Mouse (Mus musculus): Measurements from ENCODE around the gene Hoxa9.

The Hoxa9 gene

DNA sequence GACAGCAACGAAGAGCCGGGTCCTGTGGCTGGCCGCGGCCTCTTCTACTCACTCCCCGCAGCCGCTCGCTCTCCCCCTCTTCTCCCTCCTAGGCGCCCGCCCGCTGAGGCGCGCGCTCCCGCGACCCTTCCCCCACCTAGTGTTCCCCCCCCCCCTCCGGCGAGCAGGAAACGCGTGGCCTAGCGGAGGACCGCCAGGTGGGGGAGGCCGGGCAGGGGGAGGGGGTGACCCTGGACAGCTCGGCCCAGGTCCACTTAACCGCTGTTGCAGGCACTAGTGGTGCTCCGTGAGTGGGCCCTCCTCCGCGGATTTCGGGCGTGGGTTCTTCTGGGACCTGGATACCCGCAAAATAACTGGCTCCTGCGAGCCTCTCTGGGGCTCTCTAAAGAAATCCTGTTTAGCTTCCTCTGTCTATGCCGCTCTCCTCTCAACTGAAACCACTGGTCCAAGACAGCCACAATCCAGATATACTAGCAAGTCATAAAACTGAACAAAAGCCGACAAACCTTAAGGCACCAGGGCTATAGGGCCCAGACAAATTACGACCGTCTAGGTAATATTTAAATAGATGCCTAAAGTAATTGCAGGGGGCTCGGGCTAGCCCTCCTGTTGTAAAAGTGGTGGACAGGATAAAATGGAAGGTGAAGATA is at the start of gene Hoxa9:
Hoxa9 (minus strand) TSS at position 574 of the 650 bp plus-strand sequence.
- DNase-seq: peak; percentile 76

DNA sequence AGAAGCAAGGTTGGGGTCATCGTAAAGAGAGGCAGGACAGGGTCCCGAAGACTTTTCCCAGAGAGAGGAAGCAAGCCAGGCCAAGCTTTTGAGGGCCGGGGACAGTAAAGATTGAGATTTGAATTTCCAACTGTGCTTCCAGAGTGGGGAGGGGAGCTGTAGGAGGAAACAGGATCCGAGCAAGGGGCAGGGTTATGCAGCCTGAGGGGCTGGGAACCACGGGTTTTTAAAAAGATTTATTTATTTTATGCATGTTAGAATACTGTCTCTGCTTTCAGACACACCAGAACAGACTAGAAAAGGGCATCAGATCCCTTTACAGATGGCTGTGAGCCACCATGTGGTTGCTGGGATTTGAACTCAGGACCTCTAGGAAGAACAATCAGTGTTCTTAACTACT is 46.0 kb upstream of the Hoxa9 start:
- no peak for DNase-seq

DNA sequence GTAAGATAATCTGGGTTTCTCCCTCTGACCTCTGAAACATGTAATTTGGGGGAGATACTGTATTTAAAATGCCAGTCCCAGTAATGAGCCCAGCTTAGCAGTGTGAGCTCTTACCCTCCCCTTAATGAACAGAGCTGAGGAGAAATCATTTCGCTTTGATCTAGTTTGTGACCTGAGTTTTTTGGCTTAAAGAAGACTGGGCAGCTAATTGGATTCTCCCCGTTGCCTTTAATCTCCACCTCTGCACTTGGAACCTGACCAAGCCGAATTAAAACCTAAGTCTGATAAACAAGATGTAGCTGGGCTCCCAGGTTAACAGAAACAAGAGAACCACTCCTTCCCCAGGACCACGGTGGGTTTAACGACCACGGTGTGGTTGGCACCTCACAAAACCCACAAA is 45.5 kb upstream of the Hoxa9 start:
- DNase-seq: no peak

DNA sequence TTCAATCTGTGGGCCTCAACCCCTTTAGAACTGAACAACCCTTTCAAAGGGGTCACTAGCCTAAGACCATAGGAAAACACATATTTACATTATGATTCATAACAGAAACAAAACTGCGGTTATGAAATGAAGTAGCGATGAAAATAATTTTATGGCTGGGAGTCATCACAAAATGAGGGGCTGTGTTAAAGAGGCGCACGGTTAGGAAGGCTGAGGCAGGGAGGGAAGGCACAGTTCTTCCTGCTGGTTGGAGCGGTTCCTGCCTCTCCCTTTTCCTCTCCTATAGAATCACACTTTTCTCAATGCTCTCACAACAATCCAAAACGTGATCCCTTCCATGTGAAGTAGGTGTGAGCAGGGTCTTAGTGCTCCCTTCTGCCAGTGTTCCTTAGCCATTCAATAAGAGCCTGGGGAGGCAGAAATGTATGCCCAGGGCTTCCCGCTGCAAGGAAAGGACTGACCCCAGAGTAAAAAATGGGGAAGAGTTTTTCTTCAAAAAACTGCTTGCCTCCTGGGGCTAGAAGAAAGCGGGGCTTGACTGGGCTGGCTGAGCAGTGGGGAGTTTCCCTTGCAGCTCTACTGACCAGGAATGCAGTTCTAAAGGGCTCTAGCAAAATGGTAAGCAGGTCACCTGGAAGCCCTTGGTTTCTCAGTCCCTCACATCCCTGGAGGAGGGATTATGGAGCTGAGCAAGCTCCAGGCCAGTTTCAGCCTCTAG is 44.8 kb upstream of the Hoxa9 start:
- no peak for DNase-seq

DNA sequence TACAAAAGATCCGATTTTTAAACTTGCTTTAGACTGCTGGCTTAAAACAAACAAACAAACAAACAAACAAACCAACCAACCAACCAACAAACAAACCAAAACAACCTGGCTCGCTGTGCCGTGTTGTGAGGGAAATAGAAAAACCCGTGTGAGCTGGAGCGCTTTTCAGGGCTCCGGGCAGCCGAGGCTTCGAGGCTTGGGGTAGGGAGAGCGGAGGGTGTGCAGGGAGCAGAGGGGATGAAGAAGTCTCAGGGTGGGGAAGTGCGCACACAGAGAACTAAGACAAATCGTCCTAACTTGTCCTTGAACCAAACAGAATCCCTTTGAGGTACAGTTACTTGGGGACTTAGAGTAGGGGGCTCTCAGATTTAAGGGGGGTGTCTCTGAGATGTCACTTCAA is 43.7 kb upstream of the Hoxa9 start:
- no peak for DNase-seq

DNA sequence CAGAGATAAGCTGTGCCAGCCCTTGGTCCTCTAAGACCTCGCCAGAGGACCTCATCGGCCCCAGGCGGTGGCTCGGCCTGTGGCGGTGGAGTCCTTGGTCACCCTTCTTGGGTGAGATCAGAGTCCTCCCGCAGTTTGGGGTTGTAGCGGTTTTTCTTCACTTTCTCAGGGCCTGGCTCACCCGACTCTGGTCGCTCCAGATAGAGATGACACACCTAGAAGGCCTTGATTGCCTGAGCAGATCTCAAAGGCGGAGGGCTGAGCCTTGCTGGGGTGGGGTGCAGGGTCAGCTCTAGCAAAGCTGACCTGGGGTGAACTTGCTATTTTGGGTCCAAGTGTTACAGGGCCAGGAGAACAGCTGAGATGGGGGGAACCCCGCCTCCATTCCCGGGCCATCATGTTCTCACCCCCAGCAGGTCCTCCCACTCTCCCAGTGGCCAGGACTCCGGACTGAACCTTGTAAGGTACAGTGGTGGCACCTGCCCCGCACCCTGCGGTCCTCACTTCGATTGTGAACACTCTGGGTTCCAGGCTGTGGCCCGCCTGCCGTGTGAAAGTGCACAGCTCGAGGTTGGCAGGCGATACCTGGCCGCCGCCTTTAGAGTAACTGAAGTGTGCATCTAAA is 42.9 kb upstream of the Hoxa9 start:
- no peak for DNase-seq

DNA sequence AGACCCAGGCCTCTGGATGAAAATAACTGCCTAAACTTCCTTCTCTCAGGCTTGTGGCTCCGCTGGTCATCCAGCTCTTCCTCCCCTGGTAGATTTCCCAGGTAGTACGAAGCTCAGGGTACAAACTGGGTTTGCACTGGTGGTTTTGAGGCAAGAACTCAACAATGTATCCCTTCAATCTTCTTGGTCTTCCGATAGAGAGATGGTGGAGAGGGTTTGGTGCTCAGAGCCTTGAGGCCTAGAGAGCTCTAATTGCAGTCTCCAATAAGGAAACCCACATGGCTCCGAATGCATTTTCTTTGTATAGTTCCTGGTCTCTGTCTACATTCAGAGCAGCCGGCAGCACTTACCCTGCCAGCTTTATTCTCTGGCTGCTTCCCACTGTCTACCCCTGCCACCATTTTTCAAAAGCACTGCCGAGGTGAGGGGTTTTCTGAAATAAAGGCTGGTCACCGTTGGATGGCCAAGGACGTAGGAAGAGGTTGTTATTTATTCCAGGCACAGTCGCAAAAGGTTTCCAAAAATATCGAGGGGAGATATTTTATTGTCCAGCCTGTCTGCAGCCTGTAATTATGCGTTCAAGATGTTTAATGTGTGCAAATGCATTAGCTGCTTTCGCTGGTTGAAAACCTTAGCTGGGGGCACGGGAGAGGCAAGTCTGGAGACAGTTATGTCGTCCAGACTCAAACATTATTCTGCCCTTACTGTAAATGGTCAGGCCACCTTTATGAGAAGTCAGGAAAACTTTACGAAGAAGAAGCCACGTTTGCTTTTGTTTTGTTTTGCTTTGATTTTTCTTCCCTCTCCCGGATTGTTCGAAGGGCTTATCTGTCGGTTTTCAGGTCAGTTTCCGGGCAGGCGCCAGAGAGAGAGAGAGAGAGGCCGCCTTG is 42.1 kb upstream of the Hoxa9 start:
- no peak for DNase-seq

DNA sequence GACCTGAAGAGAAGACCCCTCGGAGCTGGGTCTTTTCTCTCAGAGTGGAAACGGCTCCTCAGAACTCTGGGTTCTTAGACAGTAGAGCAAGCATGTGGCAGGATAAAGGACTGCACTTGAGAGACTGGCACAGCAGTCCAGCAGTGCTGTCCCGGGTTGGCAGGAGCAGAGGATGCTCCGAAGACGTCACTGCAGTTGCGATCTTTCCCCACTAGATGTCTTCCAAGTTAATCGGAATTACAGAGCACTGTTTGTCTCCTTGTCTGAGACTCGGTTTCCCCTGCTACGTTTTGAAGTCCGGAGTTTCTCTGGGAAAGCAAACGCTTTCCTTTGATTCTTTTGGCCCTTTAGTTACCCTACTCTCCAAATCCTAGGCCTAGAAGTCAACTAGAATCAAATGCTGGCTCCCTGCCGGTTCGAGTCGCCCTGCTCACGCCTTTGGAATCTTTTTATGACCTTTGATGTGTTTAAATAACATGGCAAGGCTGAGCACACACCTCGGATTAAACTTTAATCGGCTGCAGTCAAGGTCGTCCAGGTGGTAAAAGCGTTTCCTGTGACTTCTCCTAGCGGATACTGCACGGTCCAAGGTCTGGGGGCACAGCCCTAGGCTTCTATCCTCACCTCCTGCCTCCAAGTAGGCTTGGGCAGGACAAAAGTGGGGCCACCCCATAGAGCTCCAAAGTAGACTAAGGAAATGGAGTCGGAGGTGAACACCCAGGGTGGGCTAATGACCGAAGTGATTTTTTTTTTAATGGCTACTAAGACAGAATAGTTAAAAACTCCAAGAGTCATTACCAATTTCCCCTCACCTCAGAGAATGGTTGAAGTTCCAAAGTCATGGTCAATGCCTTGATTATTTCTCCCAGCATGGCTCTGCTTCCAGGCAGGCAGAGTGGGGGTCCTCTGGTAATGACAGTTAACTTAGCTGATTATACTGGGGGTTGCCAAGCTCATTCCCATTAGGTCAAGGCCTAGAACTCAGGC is 39.9 kb upstream of the Hoxa9 start:
- peak; percentile 65 for DNase-seq

DNA sequence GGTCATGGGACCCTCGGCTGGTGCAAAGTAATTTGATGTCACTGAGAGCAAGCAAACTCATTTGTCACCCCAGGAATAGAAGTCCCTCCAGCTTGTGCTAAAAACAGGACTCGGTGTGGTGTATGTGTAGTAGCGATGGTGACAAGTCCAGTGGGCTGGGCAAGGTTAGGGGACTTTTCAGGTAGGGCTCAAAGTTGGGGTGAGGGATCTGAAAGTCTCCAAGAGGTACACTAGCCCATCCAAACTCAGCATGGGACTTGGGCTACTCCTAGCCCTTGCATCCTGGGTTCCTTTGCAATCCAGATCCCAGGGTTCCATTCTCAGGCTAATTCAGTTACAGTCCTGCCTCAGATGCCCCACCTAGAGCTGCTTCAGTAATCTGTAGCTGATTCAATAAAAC is 37.9 kb upstream of the Hoxa9 start:
- DNase-seq: no peak

DNA sequence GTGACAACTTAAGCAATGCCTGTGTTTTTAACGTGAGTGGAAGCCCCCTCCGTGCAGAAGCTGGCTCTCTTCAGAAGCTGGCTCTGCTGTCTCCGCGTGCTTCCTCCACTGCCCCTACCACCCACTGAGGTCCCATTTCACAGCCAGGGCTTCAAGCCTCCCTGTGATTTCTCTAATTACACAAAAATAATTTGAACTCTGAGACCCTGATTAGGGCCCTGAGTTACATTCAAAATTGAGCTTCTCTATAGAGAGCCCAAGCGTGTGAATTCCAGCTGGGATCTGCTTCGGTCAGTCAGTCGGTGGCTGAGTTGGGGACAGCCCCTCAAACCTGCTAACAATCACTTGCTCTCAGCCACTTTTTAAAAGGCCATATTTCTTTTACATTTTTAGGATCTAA is 37.5 kb upstream of the Hoxa9 start:
- DNase-seq: no peak

DNA sequence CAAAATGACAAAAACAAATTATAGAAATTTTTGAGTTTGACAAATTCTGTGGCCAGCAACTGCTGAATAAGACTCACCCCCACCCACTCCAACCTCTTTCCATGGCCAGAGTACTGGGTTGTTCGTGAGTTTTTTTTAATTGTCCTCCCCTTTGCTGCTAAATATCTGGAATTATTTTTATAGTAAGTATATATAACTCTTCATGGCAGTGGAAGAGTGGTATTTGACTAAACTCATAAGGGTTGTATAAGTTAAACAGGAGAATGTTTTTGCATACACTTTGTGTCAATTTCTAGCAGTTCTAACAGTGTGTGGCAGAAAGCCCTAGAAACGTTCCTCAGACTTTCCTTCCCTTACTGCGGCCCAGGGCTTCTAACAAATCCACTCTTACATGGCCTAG is 36.8 kb upstream of the Hoxa9 start:
- DNase-seq: no peak

DNA sequence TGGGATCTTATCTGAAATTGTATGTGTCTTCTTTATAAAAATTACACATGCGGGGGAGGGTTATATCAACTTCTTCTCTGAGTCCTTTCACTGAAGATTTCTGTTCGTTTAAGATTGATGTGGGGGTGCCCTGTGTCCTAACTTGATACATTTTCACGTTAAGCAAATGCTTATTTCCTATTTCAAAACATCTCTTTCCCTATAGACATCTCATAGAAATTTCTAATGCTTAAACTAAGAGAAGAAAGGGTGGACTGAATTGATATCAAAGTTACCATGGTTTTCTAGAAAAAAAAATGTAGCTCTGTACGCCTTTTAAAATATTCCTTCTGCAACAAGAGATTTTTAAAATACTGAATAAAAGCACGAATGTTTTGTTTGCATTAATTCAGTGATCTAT is 36.3 kb upstream of the Hoxa9 start:
- no peak for DNase-seq

DNA sequence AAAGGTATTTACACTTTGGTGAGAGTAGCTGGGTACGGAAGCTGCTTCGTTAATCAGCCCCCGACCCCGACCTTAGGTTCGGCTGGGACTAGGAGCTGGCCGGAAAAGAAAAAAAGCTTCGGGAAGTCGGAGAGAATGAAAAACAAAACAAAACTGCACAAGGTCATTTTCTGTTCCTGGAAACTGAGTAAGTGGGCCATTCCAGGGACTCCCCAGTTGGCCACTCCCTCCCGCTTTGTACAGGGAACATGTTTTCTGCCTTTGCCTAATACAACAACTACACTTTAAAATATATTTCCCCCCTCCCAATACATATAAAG is 35.7 kb upstream of the Hoxa9 start:
- no peak for DNase-seq

DNA sequence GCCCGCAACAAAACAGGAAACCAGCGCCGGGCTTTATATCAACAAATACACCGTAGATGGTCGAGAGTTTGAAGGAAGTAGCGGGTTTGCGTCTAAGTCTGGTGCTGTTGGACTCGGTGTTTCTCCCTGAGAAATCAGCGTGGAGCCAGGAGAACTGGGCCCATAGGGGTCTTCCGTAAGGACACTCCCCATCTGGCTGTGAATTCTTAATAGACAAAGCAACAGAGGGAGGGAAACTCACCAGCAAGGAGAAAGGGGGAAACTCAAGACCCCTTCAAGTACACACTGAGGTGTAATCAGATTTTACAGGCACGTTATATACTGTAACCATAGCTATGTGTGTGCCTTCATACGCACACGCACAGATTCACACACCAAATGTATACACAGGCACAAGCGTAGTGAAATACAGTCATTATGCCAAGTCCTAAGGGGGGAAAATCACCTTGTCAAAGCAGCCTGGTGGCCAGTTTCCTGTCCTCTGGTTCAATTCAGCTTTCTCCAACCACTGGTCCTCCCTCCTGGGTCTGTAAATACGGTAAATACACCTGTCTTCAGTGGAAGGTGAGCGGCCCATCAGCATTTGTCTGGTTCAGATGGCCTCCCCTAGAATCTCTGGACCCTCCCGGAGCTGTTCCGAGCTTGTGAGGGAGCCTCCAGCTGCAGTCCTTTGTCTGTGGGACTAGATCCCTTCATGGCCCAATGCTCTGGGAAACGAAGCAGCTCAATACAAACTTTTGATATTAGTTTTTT is 35.2 kb upstream of the Hoxa9 start:
- DNase-seq: peak; percentile 26

DNA sequence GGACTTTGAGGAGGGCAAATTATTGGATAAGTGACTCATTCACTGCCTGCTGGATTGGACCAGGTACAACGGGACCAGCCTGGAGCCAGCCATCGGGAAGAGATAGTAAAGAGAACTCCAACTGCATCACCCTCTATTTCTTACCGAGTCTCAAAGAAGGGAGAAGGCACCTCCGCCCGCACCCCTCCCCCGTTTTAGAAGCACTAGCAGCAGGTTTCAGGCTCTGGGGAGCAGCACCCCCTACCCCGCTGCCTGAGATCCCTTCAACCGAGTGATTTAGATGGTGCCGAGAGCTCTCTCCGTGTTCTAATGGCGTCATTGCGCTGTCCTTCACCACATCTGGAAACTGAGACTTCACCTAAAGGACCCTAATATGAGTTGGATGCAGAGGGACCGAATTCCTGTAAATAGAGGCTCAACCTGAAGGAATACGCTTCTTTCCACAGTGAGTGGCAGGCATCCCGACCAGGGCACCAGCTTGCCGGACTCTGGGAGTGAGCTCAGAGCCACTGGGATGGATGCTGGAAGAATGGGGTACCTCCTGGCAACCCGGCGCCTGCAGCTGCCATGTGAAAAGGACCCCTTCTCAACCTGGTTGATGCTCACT is 34.5 kb upstream of the Hoxa9 start:
- no peak for DNase-seq

DNA sequence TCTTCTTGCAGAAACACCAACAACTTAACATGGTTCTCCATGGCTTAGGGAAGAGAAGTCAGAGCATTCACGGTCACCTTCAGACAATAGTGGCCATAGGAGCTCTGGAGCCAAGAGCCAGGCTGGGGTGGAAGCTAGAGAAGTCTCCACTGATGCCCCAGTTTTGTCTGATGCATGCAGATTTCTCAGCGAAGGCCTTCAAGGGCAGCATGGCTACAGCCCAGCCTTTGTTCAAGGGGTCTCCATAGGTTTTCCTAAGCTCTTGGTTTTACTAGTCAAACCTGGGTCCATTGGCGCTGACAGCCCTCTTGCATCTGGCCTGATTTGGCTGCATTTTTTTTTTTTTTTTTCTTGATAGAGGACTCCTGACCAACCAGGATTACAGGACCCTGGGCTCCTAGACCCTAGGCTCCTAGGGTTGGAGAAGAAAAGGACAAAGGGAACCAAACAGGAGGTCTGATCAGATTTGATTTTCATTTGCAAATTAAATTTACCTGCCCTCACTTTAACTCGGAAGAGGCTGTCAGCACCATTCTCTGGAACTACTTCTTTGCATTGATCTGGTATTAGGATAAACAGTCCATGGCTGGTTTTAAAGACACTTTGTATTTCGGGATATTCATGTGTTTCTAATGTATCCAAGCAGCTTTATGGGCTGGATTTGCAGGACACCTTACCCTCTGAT is 33.4 kb upstream of the Hoxa9 start:
- DNase-seq: no peak

DNA sequence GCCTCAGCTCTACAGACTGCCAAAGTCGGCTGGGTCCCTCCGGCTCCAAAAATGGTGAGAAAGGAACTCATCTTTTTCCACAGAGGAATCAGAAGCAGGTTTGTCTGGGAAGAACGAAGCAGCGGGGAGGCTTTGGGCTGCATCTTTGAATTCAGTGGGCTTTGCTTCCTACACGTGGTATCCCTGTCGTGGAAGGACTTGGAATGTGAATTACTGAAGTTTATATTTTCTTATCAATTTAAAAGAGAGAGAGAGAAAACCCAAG is 32.4 kb upstream of the Hoxa9 start:
- no peak for DNase-seq

DNA sequence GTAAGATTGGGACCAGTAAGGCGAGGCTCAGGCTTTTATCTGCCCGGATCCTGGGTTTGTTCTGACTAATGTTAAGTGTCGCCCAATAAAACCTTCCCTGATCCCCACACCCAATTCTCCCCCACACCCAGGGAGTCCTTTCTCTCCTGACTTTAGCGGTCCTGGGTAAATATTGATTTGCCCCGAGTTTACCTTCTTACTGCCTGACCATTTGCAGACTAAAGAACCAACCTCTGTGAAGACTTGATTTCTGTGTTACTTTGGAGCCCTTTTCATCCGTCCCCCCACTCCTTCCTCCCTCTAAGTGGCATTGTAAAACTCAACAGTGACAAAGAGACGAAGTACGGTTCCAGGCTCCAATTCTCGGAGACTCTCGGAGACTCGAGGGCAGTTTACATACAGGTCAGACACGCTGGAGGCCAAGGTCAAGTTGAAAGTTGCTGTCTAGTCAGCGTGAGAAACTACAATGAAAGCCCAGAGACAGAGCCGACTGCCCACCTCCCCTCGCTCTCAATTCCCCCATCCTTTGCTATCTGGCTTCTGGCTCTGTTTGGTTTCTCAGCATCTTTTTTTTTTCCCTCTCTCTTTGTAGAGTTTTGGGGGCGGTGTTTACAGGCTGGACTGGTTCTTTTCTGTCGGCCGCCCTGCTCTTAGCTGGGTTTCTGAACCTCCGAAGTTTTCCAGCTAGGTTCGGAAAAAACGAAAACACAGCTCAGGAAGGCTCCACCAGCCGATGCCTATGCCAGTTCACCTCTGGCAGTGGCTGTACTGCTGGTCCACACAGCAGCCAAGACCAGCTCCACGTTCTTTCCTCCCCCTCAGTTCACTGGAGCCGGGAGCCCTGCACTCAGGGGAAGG is 31.8 kb upstream of the Hoxa9 start:
- peak; percentile 34 for DNase-seq

DNA sequence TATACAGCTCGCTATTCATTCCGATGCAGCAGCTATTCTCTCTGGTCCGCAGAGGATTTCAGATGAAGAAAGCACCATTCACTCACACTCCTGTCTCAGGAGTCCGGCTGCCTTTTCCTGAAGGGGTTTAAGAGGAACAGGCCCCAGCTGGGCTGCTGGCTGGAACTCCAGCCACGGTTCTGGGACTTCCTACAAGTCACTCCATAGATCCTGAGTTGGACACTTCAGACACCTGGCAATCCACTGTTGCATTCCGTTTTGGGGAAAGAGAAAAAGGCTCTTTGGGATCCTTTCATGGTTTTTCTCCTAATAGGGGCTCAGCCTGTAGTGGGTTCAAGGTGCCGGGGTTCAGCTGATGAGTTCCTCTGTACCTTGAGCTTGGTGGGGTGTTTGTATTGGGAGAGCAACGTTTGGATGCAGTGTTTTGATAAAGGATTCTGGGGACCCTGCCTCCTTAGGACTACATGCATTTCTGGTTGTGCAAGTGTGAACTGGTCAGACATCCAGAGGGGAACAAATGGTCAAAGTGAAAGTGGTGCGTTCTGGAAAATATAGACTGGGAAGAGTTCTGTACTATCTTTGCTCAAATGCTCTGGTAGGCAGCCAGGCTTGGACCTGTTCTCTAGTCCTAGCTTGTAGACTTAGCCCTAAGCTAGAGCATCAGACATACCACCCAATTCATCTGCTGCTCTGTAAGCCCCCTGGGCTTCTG is 31.0 kb upstream of the Hoxa9 start:
- peak; percentile 33 for DNase-seq

Data from kidney, adult 18-20 months (tissue).